Mouse (Mus musculus) c-Kit-positive CD71-positive TER-119-positive erythroid progenitor cells, embryonic 14.5 days (primary cell): ENCODE data around the gene Dot1l.

ENCODE experiments used
- DNase-seq: peaks from one replicate; pipeline ENCODE4 v3.0.0-alpha.2; 2013; ENCODE audit warnings: low spot score

The Dot1l gene

DNA sequence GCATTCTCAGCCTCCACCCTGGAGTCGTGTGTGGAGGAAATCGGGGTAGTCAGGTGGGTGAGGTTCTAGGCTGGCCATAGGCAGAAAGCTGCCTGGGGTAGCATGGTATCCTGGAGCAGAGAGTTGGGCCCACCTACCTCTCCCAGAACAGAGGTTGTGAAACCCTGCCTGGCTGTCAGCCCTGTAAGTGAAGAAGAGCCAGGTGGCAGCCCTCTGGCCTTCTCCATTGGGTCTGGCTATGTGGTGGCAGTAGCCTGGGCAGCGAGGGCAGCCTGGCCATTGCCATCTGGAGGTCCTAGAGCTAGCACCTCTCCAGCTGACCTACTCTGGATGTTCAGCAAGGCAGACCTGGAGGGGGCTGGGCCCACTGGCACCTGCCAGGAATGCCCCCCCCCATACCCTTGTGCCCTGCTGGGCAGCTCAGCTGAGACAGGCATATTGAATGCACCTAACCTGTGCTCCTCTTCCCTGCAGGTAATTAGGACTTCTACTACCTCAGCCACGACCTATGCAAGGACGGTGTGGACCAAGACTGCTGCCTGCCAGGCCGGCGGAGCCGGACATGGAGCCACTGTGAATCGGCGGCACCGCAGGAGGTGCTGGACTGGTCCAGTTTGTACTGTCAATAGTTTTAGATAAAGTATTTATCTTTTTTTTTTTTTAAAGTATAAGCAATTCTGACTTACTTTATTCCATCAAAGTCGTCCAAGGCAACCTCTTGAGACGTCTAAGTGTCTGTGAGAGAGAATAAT, 38.2 kb downstream of the Dot1l start:
- no peak for DNase-seq

GRCm38 (mm10) chr10:80793803-80794202, 38.8 kb downstream of the Dot1l start:
- no peak for DNase-seq

- DNase-seq, result no peak
Observed at GRCm38 (mm10) chr10:80794750-80795149, 39.7 kb downstream of the Dot1l start.

GRCm38 (mm10) chr10:80796307-80796848, 41.4 kb downstream of the Dot1l start:
- DNase-seq, result no peak

- DNase-seq, result no peak
Observed at GRCm38 (mm10) chr10:80797186-80798149, 42.5 kb downstream of the Dot1l start.

DNA sequence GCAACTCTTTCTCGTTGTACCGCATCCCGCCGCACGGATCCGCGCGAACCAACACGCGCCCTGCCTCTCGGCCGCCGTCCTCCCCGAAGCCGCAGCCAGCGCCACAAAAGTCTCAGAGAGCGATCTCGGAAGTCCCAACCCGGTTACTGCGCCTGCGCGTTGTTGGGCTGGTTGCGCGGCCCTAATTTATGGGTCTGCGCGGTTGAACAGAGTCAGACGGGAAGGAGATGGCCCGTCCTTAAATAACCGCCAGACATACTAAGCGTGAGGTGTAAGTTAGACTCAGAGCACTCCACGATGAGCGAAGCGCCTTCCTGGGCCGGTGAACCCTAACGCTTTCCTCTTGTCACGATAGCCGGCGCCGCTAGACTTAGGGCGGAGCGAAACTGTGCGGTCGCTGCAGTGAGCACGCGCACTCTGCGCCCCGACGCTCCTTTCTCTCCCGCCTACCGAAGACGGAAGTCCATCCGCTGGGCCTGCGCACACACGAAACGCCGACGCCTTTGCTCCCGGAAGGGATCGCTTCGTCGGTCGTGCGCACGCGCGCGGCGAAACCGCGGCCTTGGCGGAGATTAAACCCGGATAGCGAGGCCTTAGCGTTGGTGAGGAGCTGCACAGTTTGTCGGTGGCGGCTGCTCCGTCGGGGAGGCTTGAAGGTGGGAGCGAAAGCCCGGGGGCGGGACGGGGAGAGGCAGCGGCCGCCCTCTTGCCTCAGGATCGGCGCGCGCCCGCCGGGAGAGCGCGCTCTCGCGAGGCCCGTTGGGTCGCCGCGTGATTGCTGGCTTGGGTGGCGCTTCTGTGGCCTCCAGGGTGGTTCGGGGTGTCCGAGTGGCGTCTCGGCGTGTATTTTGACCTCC, 43.4 kb downstream of the Dot1l start, which contains the start of the genes Sf3a2 and Plekhj1:
TSS of gene Sf3a2 (plus strand) at position 49 of the 857 bp plus-strand sequence.
TSS of gene Plekhj1 (minus strand) at position 477 of the 857 bp plus-strand sequence.
- DNase-seq, result peak; percentile 94

DNA sequence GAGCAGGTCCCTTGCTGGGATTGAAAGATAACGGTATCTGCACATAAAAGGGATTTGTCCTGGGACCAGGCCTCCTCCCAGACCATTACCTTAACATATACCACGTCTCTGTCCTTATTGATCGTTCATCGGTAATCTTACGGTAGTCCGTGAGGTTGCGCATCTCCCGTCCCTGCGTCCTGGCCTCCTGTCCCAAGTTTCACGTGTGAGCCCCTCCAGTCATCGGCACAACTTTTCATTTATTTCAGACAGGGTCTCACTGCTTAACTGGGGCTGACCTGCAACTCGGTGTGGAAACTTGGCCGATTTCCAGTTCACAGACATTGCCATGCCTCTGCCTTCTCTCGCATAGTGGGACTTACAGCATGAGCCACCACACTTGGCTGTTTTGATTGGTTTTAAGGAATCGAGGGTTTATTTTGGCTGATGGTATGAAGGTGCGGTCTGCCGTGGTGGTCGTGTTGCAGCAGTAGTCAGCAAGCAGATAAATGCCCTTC, 44.1 kb downstream of the Dot1l start:
- no peak for DNase-seq

- no peak for DNase-seq
Observed at GRCm38 (mm10) chr10:80802204-80802912, 47.4 kb downstream of the Dot1l start.

DNA sequence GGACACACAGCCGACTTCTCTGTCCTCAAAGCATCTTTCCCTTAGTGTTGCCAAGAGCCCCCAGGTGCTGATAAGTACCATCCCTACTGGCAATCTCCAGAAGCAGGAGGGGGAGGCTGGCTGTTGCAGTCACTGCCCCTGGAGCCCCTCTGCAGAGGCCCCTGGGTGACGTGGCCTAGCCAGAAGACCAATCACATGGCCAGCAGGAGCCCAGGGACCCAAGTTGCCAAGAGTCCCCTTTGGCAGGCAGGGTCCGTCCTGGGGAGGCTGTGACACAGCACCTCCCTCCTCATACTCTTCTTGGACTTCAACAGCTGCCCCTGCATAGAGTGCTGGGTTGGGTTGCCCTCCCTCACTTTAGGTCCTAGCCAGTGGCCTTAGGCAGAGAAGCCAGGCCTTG, 48.0 kb downstream of the Dot1l start:
- DNase-seq, result no peak

GRCm38 (mm10) chr10:80804340-80804739, 49.3 kb downstream of the Dot1l start:
- no peak for DNase-seq

DNA sequence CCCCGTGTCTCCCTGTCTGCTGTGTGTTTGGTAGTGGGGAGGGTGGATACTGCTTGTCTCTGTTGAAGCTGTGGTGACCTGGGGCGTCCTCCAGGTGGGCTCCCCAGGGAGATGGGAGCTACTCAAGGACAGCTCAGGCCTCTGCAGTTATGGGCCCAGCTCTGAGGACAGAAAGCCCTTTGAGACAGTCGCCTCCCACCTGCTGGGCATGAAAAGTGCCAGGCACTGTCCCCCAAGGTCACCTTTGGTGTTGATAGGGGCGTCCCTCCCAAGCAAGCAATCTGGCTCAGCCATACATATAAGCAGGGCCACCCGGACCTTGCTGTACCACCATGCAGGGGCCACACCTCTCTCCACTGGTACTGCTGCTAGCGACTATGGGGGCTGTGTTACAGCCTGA, 49.9 kb downstream of the Dot1l start, which contains the start of gene Amh:
TSS of gene Amh (plus strand) at position 328 of the 400 bp plus-strand sequence.
- DNase-seq, result no peak

GRCm38 (mm10) chr10:80805322-80805721, 50.3 kb downstream of the Dot1l start:
- DNase-seq, result no peak

- DNase-seq, result peak; percentile 73
Observed at GRCm38 (mm10) chr10:80805925-80806324, 50.9 kb downstream of the Dot1l start.

- no peak for DNase-seq
Observed at GRCm38 (mm10) chr10:80806341-80807056, 51.5 kb downstream of the Dot1l start.

DNA sequence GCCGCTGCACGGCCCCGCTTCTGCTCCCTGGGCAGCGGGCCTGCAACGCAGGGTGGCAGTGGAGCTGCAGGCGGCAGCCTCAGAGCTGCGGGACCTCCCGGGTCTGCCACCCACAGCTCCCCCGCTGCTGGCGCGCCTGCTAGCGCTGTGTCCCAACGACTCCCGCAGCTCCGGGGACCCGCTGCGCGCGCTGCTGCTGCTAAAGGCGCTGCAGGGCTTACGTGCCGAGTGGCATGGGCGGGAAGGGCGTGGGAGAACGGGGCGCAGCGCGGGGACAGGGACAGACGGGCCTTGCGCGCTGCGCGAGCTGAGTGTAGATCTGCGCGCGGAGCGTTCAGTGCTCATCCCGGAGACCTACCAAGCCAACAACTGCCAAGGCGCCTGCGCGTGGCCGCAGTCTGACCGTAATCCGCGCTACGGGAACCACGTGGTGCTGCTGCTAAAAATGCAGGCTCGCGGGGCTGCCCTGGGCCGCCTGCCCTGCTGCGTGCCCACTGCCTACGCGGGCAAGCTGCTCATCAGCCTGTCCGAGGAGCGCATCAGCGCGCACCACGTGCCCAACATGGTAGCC, 52.1 kb downstream of the Dot1l start:
- no peak for DNase-seq

DNA sequence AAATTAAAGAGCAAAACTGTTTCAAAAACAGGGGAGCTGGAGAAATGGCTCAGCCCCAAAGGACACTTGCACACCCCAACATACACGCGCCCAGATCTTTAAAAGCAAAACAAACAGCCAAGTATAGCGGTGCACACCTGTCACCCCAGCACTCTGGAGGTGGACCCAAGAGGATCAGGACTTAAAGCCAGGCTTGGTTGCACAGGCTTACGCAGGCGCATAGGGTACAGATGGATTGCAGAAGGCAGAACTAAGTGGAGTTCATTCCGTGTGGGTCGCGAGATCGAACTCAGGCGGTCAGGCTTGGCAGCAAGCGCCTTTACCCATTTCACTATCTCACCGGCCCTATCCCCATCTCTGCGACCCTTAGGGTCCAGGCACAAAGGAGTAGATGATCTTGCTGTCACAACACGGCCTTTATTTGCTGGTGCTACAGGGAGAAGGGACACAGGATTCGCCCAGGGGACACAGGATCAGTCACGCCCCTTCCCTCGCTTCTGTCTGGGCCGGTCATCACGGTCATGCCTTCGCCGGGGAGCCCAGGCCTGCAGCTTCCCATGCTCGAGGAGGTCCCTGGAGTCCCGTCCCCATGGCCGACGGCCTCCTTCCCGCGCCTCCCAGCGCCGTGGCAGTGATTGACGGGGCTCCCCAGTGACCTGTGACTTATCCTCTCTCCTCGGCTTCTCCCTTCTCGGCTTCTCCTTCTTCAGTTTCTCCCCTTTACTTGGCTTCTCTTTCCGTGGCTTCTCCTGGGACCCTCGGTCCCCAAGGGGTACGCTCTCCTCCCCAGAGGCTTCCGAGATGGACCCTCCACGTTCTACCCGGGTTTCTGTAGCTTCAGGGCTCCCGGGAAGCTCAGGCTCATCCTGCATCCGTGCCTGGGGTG, 53.3 kb downstream of the Dot1l start:
- DNase-seq, result no peak

DNA sequence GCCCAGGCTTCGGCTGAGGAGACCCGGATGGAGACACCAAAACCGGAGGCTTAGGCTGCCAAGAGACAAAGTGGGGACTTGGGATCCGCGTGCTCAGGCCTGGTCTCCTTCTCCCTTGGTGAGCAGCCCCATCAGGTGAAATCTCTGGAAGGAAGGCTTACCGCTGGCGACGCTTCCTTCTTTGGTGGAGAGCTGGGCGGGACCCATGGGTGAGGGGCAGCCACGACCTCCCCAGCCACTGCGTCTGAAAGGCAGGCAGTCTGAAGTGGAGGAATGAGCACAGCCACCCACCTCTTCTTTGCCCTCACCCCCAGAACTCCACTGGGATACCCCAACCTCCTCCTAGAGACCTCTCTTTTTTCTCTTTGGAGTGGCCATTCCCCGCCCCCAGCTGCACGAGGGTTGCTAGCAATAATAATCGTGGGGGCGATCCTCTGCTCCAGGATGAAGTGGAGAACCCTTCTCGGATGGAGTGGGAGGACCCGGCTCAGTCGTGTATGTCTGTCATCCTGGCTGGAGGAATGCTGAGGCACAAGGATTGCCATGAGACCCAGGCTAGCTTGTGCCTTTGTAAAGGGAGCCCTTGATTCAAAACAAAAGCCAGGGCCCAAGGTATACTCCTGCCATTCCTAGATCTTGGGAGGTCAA, 54.1 kb downstream of the Dot1l start:
- no peak for DNase-seq

GRCm38 (mm10) chr10:80810084-80810483, 55.1 kb downstream of the Dot1l start:
- no peak for DNase-seq
